Mouse (Mus musculus) urinary bladder, postnatal 10 days (tissue): Measurements from ENCODE around the gene Kank1.

Experiments
- DNase-seq: peaks from one replicate; pipeline ENCODE4 v3.0.0; 2022; ENCODE audit warnings: low spot score

Gene Kank1

GRCm38 (mm10) chr19:25311626-25312025 is 74.9 kb downstream of the Kank1 start:
- no peak for DNase-seq

DNA sequence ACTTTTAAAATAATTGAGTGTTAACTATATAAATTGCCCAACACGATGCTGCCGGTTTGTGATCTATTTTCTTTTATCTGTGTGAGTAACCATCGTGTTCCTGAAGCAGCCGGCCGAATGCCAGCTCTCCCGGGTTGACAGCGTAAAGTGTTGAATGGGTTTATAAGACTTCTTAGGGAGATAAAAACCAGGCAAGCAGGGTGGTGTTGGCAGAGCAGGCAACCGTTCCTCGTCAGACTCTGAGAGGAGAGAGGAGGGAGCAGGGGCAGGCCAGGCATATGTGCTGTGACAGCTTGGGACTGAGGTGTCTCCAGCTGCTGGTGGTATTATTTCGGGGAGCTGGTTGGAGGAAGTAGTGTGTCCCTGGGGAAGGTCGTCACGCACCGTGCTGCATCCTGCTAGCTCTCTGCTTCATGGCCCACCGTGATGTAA is 78.7 kb downstream of the Kank1 start:
- no peak for DNase-seq

- DNase-seq = no peak
Measured at GRCm38 (mm10) chr19:25315993-25316392, 79.2 kb downstream of the Kank1 start.

DNA sequence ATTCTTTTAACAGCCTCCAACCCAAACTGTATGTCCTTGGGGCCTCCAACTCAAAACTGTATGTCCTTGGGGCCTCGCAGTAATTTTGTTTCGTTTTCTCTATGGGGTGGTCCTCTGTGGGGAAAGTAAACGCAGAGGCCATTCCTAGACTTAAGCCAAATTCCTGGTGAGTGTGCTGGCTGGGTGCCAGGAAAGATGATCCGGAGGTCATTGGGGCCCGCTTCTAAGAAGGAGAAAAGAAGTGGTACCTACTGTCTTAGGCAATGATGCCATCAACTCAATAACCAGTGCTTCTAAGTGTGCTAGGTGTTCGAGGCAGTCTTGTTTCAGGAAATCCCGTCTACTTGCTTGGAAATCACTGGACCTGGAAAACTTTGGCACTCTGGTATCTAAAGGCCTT is 87.5 kb downstream of the Kank1 start:
- no peak for DNase-seq

- no peak for DNase-seq
Measured at GRCm38 (mm10) chr19:25325113-25326001, 88.6 kb downstream of the Kank1 start.

DNA sequence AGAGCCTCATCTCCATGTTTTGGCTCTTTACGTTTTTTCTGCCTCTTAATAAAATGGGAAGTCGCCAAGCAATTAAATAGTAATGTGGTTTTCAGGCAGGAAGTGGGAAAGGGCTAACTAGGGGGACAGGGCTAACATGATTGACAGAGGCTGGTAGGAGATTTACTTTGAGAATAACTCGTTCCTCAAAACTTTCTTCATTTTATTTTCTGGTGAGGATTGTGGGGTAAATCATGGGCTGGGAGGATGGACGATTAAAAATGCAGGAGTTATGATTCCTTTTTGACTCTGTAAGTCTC is 89.2 kb downstream of the Kank1 start:
- DNase-seq = no peak

DNA sequence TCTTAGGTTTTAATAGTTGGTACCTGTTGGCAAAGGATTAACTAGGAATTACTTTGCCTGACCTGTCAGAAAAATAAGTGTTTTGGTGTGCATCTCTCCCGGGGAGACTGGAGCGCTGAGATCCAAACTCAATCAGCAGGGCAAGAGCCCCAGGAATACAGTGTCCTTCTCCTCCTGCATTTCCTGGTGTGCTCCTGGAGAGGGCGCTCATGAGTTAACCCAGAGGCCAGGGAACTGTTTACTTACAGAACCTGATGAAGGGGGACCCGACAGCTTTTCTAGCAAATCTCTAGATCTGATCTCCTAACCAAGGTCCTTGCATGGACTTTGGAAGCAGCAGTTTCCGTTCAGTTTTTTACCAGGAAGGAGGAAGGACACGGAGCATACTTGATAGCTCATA is 90.9 kb downstream of the Kank1 start:
- no peak for DNase-seq

DNA sequence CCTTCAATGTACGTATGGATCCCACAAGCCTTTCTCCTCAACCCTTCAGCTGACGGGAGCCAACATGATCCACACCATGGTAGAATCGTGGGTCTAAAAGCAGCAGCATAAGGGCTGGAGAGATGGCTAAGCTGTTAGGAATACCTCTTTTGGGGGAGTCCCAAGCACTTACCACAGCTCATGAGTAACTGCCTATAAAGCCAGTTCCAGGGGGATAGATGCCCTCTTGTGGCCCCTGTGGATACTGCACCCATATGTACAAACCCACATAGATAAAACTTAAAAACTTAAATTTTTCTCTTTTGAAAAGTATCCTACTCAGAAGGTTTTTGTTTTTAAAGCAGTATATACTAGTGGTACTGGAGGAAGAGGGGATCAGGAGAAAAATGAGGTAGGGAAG is 97.6 kb downstream of the Kank1 start:
- no peak for DNase-seq

- DNase-seq = no peak
Measured at GRCm38 (mm10) chr19:25336731-25337130, 100.0 kb downstream of the Kank1 start.

- no peak for DNase-seq
Measured at GRCm38 (mm10) chr19:25340630-25341620, 104.2 kb downstream of the Kank1 start.

GRCm38 (mm10) chr19:25342026-25342425 is 105.3 kb downstream of the Kank1 start:
- DNase-seq = no peak

- DNase-seq = no peak
Measured at GRCm38 (mm10) chr19:25343657-25344322, 107.0 kb downstream of the Kank1 start.

DNA sequence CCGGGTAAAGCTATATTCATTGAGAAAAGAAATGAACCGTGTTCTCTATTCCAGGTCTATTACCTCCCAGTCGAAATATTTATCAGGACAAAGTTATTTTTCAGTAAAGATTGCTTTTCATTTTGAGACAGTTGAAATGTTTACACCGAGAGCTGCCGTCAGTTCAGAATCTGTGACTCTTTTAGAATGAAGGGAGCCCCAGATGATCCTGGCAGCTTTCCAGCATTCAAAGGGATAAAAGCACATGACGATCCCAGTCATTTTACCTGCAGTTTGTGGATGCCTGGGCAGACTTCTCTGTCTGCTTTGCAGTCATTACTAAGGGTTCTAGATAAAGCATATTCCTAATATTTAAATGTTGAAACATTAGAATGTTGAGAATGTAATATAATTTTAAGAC is 107.6 kb downstream of the Kank1 start:
- DNase-seq = no peak

DNA sequence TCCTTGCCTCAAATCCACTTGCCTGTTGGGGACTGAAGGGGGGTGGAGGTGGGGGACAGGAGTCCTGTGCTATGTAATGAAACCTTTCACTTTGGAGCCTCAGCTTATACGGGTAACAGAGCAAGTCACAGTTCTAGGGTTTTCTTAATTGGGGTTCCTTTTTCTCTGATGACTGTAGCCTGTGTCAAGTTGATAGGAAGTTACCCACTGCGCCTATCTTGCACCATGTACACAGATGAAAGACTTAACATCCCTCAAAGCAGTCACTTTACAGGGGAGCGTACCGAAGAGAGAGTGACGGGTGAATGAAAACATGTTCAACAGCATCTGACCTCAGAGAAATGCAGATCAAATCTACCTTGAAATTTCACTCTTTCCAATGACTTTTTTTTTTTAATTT is 109.2 kb downstream of the Kank1 start:
- DNase-seq = no peak

DNA sequence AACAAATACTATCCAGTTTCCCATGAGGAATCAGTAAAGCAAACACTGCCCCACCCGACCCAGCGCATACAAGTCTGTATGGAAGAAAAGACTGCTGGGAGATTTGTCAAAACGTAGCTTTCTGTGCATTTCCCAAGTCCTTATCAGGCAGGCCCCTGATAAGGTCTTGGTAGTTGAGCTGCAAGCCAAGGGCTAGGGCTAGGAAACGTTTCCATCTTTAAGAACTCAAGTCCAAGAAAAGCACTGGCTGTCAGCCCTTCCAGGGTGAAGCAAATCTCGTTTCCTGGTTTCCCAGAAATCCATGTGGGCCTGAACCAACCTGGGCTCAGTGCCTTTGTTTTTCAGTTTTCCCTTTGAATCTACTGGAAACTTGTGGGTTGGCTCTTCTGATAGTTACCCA is 110.7 kb downstream of the Kank1 start:
- no peak for DNase-seq

- DNase-seq = no peak
Measured at GRCm38 (mm10) chr19:25351257-25351955, 114.6 kb downstream of the Kank1 start.

GRCm38 (mm10) chr19:25357094-25357493 is 120.3 kb downstream of the Kank1 start:
- DNase-seq = no peak

DNA sequence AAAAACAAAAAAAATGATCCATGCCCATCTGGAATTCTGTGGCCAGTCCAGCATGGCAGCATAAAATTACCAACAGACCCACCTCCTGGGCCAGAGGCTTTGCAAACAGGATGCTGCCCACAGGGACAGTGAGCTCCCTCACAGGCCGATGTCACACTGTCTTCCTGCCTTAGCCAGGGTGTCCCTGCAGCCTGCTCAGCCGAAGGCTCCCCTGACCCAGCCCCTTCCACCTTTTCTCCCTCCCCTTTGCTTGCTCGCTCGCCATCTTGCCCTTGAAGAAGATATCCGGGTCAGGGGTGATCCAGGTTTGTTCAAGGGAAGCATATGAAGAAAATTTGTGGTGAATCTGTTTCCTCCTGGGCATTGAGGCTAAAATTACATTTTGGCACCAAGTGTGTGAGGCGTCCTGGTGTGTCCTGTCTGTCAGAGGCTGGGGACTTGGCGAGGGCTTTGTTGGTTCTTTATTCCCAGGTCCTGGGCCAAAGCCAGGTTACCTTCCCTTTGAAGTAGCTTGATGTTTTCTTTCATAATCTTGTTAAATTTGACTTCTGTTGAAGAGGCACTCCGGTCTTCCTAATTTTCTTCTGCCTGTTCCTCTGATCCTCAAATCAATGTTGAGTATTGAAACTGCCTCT is 121.8 kb downstream of the Kank1 start:
- DNase-seq = no peak

DNA sequence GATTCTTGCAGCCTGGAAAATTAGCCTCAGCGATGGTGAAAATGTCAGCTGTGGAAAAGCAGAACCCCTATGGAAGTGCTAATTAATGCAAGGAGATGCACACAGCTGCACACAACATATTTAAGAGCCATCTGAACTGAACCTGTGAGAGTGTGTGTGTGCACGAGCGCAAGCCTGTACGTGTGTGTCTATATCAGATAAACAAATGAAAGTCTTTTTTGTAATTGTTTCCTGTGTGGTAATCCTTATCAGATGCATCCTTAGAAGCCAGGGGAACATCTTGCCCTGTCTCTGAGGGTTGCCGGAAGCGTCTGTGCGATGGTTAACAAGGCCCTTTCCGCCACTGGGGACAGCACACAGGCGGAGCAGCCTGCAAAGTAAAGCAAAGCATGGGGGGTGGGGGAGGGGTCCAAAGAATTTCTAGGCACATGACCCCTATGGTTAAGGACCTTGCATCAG is 123.8 kb downstream of the Kank1 start:
- no peak for DNase-seq

DNA sequence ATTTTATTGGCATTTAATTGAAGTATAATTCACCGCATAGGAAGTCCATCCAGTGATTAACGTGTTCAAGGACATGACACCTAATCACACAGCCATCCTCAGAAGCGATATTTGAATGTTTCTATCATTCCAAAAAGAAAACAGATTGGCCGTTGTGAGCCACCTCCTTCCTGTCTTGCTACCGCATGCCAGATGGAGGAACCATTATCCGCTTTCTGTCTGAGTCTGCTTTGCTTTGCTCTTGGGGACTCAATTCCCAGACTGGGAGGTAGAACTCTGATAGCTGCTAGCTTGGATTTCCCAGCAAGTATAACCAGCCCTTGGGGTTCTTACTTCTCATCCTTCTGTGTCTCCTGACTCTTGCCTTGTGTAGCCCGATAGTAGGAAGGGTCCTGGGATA is 125.2 kb downstream of the Kank1 start:
- no peak for DNase-seq

DNA sequence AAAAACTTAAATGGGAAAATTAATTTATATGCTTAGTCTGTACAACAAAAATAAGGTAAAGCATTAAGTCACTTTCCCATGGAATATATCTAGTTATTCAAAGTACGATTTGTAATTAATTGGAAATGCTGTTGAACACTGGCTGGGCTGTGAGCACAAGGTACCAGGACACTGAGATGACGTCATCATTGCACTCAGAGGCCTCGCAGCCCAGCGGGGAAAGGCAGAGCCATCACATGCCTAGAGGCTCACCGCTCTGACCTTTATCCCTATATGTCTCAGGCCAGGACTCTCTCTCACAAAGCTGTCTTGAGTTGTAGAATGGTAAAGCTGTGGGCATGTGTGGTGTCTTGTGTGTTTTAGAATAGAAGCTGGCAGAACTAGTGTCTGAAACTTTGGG is 128.9 kb downstream of the Kank1 start:
- DNase-seq = no peak
